Mouse (Mus musculus) forebrain, postnatal 0 days (tissue): ENCODE measurements around the gene Tent4b. TPM values are rescaled to one million over a fixed set of nuclear protein-coding genes. Genes with fewer than 3 reads are reported as not detected.

Experiments used
- ATAC-seq: fragments of 200-750 bp; cut with Nextera tagmentation; 2 replicates; pipeline ENCODE4 v1.8.0; 2017; ENCODE audit warnings: mild to moderate bottlenecking, moderate library complexity
- DNase-seq: peaks from one replicate; pipeline ENCODE4 v3.0.0-alpha.2; 2015
- H3K27ac ChIP-seq: fragments of 300-500 bp; sonication (generic); 2 replicates; pipeline ENCODE4 v1.5.1; 2014; ENCODE audit warnings: low read depth, mild to moderate bottlenecking, antibody characterized with exemption, low read length, moderate library complexity, mixed read lengths
- H3K27me3 ChIP-seq: fragments of 300-500 bp; sonication (generic); 2 replicates; pipeline ENCODE4 v1.6.1; 2014; ENCODE audit warnings: mild to moderate bottlenecking, low read length, mixed read lengths; ENCODE audit not compliant: insufficient read depth
- H3K36me3 ChIP-seq: fragments of 300-500 bp; sonication (generic); 2 replicates; pipeline ENCODE4 v1.6.1; 2014; ENCODE audit warnings: mild to moderate bottlenecking, moderate library complexity; ENCODE audit not compliant: insufficient read depth
- H3K4me1 ChIP-seq: fragments of 300-500 bp; sonication (generic); 2 replicates; pipeline ENCODE4 v1.6.1; 2014; ENCODE audit warnings: antibody characterized with exemption; ENCODE audit not compliant: insufficient read depth
- H3K4me2 ChIP-seq: fragments of 300-500 bp; sonication (generic); 2 replicates; pipeline ENCODE4 v1.6.1; 2014; ENCODE audit warnings: low read depth, mild to moderate bottlenecking, moderate library complexity
- H3K4me3 ChIP-seq: fragments of 300-500 bp; sonication (generic); 2 replicates; pipeline ENCODE4 v1.5.1; 2014; ENCODE audit warnings: low read depth, low read length, mixed read lengths
- H3K9ac ChIP-seq: fragments of 300-500 bp; sonication (generic); 2 replicates; pipeline ENCODE4 v1.6.1; 2014; ENCODE audit warnings: mild to moderate bottlenecking
- H3K9me3 ChIP-seq: fragments of 300-500 bp; sonication (generic); 2 replicates; pipeline ENCODE4 v1.6.1; 2016; ENCODE audit warnings: low read length
- CTCF ChIP-seq: sonication (generic); IDR thresholded peaks from 2 replicates; pipeline ENCODE4 v1.5.1; 2016; ENCODE audit warnings: antibody characterized with exemption, control low read depth, low read depth
- WGBS: fragments of 180-500 bp; shearing (Covaris S2); extraction: QIAGEN DNeasy Blood & Tissue Kit; methylation state at CpG from one replicate; pipeline ENCODE4 v1.1.7; 2014; 5-methylcytosine and 5-hydroxymethylcytosine counted together
- polyA plus RNA-seq: library from polyadenylated mRNA; unstranded; fragments of >200 nt; fragmentation: Nextera tagmentation; extraction: Ambion mirVana; gene quantifications from 2 replicates; pipeline ENCODE4 v1.2.1, GENCODE M21; 2015
- total RNA-seq: library from RNA; depleted of rRNA; stranded (reverse); fragments of >200 nt; gene quantifications from 2 replicates; pipeline ENCODE4 v1.2.3, GENCODE M21; 2014

Tent4b gene
- total and polyA plus RNA-seq, 2 experiments from 2014 or later = 6.8 to 36.7 TPM

- no peak overlapping the region for H3K27ac ChIP-seq
- DNase-seq = no peak
- H3K9me3 ChIP-seq = no peaks in the 10 kb centered on the region
- no peak overlapping the region for H3K4me2 ChIP-seq
- no peaks in the 10 kb centered on the region for H3K36me3 ChIP-seq
- H3K27me3 ChIP-seq = no peaks in the 10 kb centered on the region
- no peak overlapping the region for H3K9ac ChIP-seq
- TF ChIP-seq CTCF = no peak
- WGBS = 91% methylated on average over 14 of the region's 14 CpGs
- ATAC-seq = no peak
- H3K4me1 ChIP-seq = no peaks in the 10 kb centered on the region
- H3K4me3 ChIP-seq = no peak overlapping the region
Observed at GRCm38 (mm10) chr8:88266801-88267403, 67.9 kb downstream of the Tent4b start.

GRCm38 (mm10) chr8:88269107-88269875, 70.3 kb downstream of the Tent4b start:
- Histone ChIP-seq H3K4me2 (no peak overlapping the region), H3K9ac (no peak overlapping the region), H3K27me3 (no peaks in the 10 kb centered on the region; the same call in 1 of the 2 replicates), H3K36me3 (no peaks in the 10 kb centered on the region), H3K27ac (no peak overlapping the region), H3K9me3 (no peaks in the 10 kb centered on the region), H3K4me1 (no peaks in the 10 kb centered on the region), H3K4me3 (no peak overlapping the region)
- ATAC-seq (no peak), DNase-seq (no peak)
- no peak; the same call in 1 of the 2 replicates for TF ChIP-seq CTCF
- WGBS = 60% methylated on average over 7 of the region's 7 CpGs

DNA sequence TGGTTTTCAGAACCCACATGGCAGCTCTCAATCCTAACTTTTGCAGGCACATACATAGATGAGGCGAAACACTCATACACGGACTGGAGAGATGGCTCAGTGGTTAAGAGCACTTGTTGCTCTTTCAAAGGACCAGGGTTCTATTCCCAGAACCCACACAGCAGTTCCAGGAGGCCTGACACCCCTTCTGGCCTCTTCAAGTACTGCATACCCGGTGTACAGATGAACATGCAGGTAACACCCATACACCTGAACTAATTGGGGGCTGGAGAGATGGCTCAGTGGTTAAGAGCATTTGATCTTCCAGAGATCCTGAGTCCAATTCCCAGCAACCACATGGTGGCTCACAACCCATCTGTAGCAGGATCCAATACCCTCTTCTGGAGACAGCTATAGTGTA, 71.1 kb downstream of the Tent4b start:
- H3K36me3 ChIP-seq = no peaks in the 10 kb centered on the region
- no peak overlapping the region for H3K27ac ChIP-seq
- H3K9me3 ChIP-seq = no peaks in the 10 kb centered on the region
- no peak overlapping the region for H3K4me2 ChIP-seq
- no peak overlapping the region for H3K9ac ChIP-seq
- TF ChIP-seq CTCF = no peak
- WGBS = 77% methylated on average over 3 of the region's 3 CpGs
- ATAC-seq = no peak
- no peak for DNase-seq
- no peaks in the 10 kb centered on the region for H3K4me1 ChIP-seq
- no peaks in the 10 kb centered on the region; the same call in 1 of the 2 replicates for H3K27me3 ChIP-seq
- H3K4me3 ChIP-seq = no peak overlapping the region

- H3K4me3 ChIP-seq = peak within 1 kb of the TSS; percentile 44
- H3K4me1 ChIP-seq = no peaks in the 10 kb centered on the region
- TF ChIP-seq CTCF = peak; percentile 58
- DNase-seq = peak; percentile 45
- WGBS = 4% methylated on average over 64 of the region's 64 CpGs
- H3K9me3 ChIP-seq = no peaks in the 10 kb centered on the region
- peak within 1 kb of the TSS; percentile 93 for H3K4me2 ChIP-seq
- H3K36me3 ChIP-seq = no peaks in the 10 kb centered on the region
- peak; percentile 72 for ATAC-seq
- H3K27me3 ChIP-seq = no peaks in the 10 kb centered on the region; the same call in 1 of the 2 replicates
- no peak within 1 kb of the TSS for H3K27ac ChIP-seq
- peak within 1 kb of the TSS; percentile 51 for H3K9ac ChIP-seq
Observed at GRCm38 (mm10) chr8:88272231-88273050, 73.4 kb downstream of the Tent4b start, which contains the start of gene Adcy7. Gene Adcy7 (plus strand): TSS chr8:88272403.

DNA sequence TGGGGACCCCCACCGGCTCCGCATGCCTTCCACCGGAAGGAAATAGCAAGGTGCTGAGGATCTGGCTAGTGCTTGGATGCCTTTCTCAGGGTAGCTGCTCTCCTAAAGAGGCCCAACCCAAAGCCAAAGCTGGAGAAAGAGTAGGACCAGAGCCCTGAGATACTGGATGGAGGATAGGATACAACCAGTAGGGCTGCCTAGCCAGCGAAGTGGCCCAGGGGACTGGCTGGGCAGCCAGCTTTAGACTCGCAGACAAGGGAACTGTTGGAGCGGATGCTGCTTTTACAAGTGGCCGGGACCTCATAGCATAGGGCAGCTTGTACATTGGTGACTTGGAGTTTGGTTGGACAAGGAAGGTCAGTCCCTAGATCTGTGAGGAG, 74.0 kb downstream of the Tent4b start:
- DNase-seq (no peak), ATAC-seq (no peak)
- Histone ChIP-seq H3K4me1 (no peaks in the 10 kb centered on the region), H3K36me3 (no peaks in the 10 kb centered on the region), H3K27me3 (no peaks in the 10 kb centered on the region; the same call in 1 of the 2 replicates), H3K4me3 (peak overlapping the region; percentile 44), H3K9me3 (no peaks in the 10 kb centered on the region), H3K9ac (peak overlapping the region; percentile 51), H3K4me2 (peak overlapping the region; percentile 93), H3K27ac (no peak overlapping the region)
- no peak for TF ChIP-seq CTCF
- 74% methylated on average over 7 of the region's 7 CpGs for WGBS

GRCm38 (mm10) chr8:88274090-88274489, 75.1 kb downstream of the Tent4b start:
- Histone ChIP-seq H3K36me3 (no peaks in the 10 kb centered on the region), H3K27ac (no peak overlapping the region), H3K9ac (no peak overlapping the region), H3K4me2 (no peak overlapping the region), H3K9me3 (no peaks in the 10 kb centered on the region), H3K4me1 (no peaks in the 10 kb centered on the region), H3K4me3 (no peak overlapping the region), H3K27me3 (no peaks in the 10 kb centered on the region; the same call in 1 of the 2 replicates)
- ATAC-seq (no peak), DNase-seq (no peak)
- WGBS = 89% methylated on average over 5 of the region's 5 CpGs
- TF ChIP-seq CTCF = no peak
